Mouse (Mus musculus): ENCODE data around the gene Grik3.

DNA sequence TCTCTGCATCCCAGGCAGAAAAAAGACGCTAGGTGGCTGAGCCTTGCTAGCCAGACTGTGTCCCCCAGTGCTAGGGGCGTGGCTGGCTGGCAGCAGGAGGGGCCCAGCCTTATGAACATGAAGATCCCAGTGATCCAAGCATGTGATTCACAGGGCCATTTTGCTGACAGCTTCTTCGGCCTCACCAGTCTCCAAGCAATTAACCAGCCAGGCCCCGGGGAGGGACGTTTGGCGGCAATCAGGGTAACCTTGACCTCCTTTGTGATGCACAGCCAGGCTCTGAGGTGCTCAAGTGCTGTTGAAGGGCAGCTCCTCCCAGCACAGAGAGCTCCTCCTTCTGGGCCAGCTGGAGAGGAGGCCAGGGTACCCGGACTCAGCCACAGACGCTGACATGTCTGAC is 43.9 kb downstream of the Grik3 start:
- TF ChIP-seq CTCF (IDR thresholded peaks at IDR 0.05; ENCODE audit: low read depth, low read length) (no peak), POLR2A (IDR thresholded peaks at IDR 0.05; ENCODE audit: borderline replicate concordance, low read depth, low read length) (no peak)
